Mouse (Mus musculus): ENCODE results near the gene Plxdc1.
"Not testable (repeated sequence)": the region's sequence is repeated elsewhere in the genome, so short reads cannot be mapped to it uniquely, and the experiment has no call there.

The Plxdc1 gene

DNA sequence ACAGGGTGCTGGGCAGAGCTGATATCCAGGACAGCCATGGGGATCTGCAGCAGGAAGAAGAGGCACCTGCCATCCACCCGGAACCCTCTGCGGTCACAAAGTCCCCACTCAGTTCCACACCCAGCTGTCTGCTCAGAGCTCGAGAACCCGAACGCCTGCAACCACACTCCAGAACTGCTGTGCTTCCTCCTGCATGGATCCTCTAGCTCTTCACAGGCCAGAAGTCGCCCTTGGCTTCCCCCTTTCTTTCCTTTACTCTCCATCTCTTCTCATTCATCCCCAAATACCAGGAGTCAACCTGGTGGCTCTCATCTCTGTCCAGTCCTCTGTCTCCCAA is 32.3 kb downstream of the Plxdc1 start:
- DNase-seq, result no peak

DNA sequence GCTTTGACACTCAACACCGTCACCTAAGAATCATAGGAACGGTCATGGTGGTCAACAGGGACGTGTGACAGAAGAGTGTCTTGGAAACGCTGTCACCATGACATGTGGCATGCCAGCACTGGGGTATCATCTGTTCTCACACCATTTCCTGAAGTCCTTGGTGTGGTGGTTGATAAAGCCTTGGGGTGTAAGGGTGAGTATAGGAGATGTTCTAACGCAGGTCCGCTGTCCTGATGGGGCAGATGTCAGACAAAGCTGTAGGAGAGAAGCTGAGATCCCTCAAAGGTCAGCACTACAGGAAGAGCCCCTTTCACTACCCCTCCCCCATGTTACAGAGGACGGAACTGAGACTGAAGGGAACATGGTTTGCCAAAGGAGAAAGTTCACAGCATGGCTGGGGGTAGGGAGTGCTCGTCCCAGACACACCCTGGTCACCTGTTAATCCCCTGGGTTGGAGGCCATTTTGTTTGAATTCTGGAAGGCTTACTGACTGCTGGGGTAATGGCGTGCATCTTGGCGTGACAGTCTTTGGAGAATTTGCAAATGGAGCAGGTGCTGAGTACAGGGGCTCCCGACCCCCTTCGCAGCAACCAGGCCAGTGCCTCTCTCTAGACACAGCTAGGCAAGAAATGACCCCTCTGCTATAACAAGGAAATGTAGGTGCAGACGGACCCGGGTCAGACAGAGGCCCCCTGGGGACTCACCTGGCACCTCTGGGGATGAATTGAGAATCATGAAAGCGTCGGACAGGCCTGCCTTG is 32.9 kb downstream of the Plxdc1 start:
- DNase-seq, result no peak

- DNase-seq, result no peak
These were observed 33.8 kb downstream of the Plxdc1 start for GRCm38 (mm10) chr11:97952367-97953006.

DNA sequence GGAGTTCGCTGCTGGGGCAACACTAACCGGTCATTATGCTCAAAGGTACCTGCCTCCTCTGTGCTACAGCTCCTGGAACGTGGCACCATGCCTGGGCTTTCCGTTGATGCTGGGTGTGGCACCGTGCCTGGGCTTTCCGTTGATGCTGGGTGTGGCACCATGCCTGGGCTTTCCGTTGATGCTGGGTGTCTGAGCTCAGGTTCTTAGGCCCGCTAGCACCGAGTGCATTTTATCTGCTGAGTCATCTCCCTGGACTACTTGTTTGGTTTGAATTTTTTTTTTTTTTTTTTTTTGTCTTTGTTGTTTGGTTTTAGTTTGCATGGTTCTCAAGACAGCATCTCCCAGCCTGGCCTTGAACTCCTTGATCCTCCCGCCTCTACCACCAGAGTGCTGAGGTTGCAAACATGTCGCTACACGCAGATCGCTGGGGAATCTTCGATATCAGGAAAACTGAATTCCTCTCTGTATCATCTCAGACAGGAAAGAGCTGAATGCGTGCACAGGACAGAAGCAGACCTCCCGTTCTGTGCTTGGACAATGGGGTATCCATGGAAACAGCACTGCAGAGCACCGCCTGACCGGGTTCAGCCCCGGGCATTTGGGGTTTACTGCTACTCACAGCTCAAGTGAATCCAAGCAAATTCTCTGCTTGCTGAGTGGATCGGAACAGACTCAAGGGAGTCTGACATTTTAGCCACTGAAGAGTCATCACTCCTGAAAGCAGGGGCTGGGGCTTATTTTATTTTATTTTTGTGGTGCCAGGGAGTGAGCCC is 36.4 kb downstream of the Plxdc1 start:
- DNase-seq, result peak; percentile 78

- DNase-seq, result peak; percentile 81
These were observed 38.8 kb downstream of the Plxdc1 start for GRCm38 (mm10) chr11:97947426-97947825.

DNA sequence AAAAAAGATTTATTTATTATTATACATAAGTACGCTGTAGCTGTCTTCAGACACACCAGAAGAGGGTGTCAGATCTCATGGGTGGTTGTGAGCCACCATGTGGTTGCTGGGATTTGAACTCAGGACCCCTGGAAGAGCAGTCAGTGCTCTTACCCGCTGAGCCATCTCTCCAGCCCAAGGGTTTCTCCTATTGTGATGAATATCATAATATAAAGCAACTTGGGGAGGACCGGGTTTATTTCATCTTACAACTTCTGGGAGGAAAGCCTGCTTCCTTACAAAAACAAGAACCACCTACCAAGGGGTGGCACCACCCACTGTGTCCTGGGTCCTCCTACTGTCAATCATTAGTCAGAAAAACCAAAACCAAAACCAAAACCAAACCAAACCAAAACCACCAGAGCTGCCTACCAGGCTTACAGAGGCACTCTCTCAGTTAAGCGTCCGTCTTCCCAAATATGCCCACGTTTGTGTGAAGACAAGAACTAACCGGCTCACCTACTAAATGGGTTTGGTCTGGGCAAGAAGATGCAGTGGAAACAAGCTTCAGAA is 40.4 kb downstream of the Plxdc1 start:
- not testable (repeated sequence) for DNase-seq

GRCm38 (mm10) chr11:97945031-97945430 is 41.2 kb downstream of the Plxdc1 start:
- no peak for DNase-seq

DNA sequence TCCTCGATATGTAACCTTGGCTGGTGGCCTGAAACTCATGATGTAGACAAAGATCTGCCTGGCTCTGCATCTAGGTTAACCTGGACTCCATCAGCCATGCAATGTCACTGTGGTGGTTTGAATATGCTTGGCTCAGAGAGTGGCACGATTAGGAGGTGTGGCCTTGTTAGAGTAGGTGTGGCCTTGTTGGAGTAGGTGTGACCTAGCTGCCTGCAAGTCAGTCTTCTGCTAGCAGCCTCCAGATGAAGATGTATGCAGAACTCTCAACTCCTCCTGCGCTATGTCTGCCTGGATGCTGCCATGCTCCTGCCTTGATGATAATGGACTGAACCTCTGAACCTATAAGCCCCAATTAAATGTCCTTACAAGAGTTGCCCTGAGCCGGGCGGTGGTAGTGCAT is 43.0 kb downstream of the Plxdc1 start:
- no peak for DNase-seq

- no peak for DNase-seq
These were observed 43.7 kb downstream of the Plxdc1 start for GRCm38 (mm10) chr11:97942420-97943111.

DNA sequence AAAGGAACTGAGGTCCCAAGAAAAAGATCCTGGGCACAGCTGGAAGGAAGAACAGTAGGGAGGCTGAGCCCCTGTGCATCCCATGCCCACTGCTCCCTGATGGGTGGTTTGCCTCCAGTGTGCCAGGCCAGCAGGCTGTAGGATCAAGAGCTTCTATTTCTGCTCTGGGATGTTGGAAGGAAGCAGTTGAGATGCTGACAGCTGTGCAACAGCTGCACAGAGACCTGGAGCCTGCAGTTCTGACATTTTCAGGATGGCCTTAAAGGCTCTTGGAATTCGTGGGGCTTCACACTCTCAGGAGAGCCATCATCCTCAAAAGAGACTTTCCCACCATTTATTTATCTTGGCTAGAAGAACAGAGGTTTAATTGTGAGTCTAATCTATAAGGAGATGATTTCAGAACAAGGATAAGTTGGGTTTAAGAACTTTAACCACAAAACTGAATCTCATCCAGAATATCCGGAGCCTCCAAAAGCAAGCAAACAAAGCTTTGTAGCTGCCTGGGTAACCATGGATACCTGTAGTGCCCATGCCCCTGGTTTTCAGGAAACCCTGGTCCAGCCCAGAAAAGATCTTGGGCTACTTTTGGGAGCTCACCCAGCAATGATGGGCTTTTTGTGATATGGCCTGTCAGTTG is 48.7 kb downstream of the Plxdc1 start:
- no peak for DNase-seq

- peak; percentile 71 for DNase-seq
These were observed 49.5 kb downstream of the Plxdc1 start for GRCm38 (mm10) chr11:97936758-97937157.

- DNase-seq, result no peak
These were observed 50.2 kb downstream of the Plxdc1 start for GRCm38 (mm10) chr11:97935913-97936575.

DNA sequence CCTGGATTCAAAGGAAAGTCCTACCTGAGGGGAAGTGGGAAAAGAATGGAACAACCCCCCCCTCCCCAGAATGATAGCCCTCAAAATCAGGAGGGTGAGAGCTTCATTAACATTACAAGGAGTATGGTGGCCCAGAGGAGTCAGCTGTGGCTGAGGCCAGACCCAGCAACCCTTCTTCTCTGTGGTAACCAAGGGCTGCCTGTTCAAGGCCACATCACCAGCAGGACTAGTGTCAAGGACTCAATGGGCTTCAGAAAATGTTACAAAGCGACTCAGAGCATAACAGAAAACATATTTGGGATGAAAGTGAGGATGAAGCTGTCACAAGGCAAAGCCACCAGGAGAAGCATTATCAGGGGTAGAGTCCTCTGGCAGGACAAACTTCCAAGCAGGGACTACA is 52.7 kb downstream of the Plxdc1 start:
- DNase-seq, result no peak

DNA sequence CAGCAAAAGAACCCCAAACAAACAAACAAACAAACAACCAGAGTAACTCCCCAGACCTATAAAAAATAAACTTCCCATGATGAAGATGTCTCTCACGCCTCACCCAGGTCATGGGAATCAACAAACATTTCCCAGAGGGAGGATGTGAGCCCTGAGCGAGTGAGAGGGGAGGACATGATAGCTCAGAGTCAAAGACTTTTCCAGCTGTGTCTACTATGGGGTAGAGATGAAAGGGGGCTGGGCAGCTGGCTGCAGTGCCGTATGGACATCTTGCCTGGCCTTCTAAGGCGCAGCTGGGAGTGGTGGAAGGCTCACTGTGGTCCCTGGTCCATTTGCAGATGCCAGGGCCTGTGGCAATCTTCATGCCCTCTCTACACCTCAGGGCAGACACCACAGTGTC is 57.3 kb downstream of the Plxdc1 start:
- no peak for DNase-seq

GRCm38 (mm10) chr11:97924217-97924616 is 62.0 kb downstream of the Plxdc1 start:
- no peak for DNase-seq

- no peak for DNase-seq
These were observed 62.6 kb downstream of the Plxdc1 start for GRCm38 (mm10) chr11:97923639-97924038.

- DNase-seq, result no peak
These were observed 70.2 kb downstream of the Plxdc1 start for GRCm38 (mm10) chr11:97915974-97916503.

- DNase-seq, result no peak
These were observed 70.8 kb downstream of the Plxdc1 start for GRCm38 (mm10) chr11:97915471-97915870.

DNA sequence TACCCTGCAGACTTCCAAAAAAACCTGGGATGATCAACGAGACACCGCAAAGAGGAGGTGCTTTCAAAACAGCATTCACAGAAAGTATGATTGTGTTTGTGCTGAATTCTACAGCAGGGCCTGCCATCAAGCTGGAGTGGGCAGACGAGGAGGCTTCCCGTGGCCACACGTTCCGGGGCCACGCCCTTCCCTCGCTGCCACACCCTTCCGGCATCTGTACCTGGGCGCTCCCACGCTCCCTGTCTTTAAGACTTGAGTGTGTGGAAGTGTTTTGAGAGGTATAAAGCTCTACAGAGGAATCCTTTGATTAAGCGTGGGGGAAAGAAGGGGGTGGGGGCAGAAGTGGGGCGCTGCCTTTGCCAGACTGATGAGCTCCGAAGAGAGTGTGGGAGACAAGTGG is 73.1 kb downstream of the Plxdc1 start:
- DNase-seq, result no peak

GRCm38 (mm10) chr11:97908634-97909348 is 77.5 kb downstream of the Plxdc1 start:
- DNase-seq, result no peak

GRCm38 (mm10) chr11:97907935-97908334 is 78.3 kb downstream of the Plxdc1 start:
- DNase-seq, result no peak

All from embryo, embryonic 11 days (tissue).